Mouse (Mus musculus) telencephalon, adult 2 months (tissue): ENCODE results near the gene Txnrd2.

Experiments used
- DNase-seq: peaks from one replicate; pipeline ENCODE4 v3.0.0-alpha.2; 2011; ENCODE audit warnings: low read depth, low spot score

Gene Txnrd2

DNA sequence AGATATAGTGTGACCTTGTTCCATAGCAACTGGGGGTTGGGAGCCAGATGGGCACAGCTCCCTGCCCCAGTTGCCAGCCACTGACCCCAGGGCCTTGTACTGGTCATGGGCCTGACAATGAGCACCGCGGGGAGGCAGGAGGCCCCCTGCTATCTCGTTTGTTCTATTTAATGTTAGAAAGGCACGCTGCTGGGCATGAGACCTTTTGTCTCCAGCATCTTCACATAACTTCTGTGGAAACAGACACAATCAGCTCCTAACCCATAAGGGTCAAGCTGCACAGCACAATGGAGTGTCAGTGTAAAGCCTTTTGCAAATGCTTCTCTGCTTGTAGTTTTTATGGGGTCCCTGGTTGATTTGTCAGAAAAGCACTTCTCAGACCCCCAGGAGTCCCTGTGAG is 58.2 kb downstream of the Txnrd2 start:
- DNase-seq = no peak

DNA sequence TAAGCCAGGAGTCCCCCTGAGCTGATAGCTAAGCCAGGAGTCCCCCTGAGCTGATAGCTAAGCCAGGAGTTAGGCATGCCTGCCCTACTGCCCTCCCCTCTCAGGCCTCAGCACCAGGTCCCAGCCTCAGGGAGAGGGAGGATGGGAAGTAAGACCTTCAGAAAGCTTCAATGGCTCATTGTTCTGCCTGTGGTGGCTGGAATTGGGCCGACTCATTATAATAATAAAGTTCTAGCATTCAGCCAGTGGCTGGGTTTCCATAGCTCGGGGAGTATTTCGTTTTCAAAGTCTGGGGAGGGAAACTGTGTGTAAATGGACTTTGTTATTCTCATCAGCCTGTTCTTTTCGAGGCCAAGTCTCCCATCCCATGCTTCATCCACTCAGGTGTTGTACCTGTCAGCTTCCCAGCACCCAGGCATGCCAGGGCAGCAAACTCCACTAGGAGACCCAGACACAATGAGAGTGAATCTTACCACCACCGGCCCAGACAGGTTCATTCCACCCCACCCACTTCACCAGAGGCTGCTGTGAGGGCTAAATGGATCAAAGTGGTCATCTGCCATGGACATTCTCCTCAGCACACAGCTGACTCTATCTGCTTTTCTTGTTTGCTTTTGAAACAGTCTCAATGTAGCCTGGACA is 58.7 kb downstream of the Txnrd2 start:
- DNase-seq = no peak

DNA sequence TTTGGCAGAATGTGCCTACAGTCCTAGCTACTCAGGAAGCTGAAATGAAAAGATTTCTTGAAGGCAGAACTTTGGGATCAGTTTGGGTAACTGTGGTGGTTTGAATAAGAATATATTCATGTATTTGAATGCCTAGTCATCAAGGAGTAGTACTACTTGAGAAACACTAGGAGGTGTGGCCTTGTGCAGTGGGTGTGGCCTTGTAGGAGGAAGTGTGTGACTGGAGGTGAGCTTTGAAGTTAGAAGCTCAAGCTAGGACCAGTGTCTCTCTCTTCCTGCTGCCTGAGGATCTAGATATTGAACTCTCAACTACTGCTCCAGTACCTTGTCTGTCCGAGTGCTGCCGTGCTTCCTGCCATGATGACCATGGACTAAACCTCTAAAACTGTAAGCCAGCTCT is 59.9 kb downstream of the Txnrd2 start:
- no peak for DNase-seq

DNA sequence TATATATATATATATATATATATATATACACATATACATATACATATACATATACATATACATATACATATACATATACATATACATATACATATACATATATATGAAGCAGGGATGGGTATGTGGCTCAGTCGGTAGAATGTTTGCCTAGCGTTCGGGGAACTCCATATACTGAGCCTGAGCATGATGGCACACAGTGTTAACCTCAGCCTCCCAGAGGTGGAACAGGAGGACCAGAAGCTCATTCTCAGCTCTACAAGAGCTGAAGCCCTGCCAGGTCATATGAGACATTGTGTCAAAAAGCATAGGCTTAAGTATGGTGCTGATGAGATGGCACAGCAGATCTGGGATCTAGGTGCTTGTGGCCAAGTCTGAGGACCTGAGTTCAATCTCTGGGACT is 64.1 kb downstream of the Txnrd2 start:
- no peak for DNase-seq

DNA sequence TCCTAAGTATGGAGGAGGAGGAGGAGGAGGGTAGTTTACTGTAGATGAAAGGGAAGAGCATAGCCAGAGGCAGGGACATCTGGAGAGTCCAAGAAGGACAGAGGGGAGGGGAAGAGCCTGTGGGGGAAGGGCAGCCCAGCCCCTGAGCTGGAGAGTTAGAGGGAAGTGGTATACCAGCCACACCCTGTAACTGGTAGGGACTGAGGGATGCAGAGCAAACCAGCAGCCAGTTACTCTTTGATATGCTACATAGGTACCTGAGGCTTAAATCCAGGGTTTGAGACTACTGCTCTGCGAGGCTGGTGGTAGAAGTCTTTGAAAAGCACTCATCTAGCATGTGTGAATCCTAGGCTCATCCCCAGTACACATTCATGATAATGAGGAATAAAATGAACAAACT is 64.7 kb downstream of the Txnrd2 start:
- DNase-seq = no peak

DNA sequence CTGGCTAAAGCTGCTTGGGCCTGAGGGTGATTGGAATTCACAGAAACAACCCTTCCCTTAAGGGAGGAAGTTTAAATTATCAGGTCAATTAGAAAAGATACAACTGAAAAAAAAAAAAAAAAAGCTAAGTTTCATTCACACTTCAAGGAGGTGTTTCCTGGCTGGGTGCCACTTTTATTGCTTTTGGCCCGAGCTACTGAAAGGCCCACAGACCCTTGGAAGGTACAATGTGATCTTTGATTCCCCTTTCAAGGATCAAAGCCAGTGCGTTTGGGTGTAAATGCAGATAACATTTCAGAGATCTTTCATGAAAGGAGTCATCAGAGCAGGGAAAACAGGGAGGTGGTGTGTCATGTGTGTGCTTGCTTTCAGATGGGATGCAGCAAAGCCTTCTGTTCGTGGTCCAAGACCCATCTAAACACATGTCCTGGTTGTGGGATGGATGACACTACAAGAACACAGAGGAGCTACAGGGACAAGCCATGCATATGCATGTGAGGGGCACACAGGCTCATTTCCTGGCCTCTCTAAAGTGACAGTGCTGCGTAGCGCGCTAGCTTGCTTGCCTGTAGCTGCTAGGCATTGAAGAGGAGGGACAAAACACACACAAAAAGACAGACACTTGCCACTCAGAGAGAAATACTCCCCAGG is 71.8 kb downstream of the Txnrd2 start:
- DNase-seq = no peak

DNA sequence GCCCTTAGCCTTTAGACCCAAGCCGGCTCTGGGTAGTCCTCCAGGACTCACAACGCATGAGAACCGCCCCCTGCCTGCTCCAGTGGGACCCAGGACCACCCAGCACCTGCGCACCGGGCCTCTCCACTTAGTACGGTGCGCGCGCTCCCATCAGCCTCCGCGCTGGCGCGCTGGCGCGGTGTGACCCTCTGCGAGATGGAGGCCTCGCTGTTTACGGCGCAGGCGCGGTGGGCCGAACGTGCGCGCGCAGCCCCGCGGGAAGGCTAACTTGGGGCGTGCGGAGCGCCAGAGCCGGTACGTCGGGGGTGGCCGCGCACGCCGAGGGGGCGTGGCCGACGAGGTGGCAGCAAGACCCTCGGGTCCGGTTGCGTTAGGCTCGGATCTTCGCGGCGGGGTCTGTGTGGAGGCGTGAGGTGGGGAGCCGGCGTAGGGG is 72.4 kb downstream of the Txnrd2 start, which contains the start of the genes Gnb1l and Rtl10:
Gene Gnb1l (plus strand): TSS at position 156 of the 433 bp plus-strand sequence.
Gene Rtl10 (plus strand): TSS at position 344 of the 433 bp plus-strand sequence.
- DNase-seq = peak; percentile 90

DNA sequence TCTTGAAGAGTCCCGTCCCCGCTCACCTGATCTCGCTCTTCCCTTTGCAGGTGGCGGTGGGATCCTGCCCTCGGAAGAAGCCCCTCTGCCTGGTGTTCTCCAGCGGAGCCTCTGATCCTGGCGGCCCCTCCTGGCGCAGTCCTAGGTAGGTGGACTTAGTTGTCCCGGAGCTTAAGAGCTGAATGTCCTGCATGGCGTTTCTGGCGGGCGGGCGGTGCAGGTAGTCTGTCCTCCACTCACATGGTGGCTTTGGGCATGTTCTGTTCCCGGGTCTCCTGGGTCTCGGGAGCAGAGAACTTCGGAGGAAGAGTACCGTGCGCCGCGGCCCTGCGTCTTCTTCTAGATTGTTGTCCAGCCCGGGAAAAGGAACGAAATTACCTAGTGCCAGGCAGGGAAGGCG is 72.8 kb downstream of the Txnrd2 start:
- no peak for DNase-seq

DNA sequence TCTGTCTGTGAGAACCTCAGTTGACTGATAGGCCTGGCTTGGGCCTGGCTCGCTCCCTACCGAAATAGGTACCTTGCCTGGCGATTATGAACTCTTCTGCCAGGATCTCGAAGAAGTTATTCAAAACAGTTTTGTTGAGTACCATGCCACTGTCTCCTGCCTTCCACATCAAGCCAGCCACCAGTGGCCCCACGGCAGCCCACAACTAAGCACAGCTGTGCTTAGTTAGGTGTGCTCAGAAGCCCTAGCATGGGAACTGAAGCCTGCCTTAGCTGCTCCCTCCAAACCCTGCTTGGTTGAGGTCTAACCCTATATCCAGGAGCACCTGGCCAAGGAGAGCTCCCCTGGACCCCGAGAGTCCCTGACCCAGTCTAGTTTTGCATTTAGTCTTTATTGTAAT is 75.3 kb downstream of the Txnrd2 start:
- no peak for DNase-seq

DNA sequence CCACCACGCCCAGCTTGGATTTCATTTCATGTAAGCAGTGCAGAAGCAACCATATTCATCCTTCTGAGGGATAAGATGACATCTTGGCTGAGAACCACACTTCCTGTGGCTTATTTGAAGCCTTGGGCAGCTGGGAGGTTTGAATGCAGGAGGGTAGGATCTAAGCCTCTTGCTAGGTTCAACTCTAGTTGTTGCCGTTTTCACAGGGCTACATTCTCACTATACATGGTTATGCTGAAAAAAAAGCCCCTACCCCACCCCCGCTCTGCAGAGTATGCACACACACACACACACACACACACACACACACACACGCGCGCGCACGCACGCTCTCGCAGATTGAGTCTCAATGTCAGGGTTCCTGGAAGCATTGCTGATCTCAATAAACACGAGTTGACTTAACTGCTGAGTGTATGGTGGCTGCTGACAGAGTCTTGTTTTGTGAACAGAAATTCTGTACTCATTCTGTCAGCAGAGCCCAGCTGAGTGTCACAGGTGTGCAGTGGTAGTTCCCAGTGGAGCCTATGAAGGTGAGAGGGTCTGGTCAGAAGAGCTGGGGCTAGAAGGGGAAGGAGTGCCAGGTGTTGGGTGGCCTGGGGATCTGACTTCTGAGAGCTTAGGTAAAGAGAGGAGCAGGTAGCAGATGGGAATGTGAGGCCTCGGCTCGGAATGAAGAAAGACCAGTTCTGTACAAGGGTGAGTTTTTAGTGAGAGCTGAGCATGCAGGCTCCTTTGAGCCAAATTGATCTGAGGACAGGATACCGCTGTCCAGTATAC is 77.6 kb downstream of the Txnrd2 start:
- DNase-seq = no peak

DNA sequence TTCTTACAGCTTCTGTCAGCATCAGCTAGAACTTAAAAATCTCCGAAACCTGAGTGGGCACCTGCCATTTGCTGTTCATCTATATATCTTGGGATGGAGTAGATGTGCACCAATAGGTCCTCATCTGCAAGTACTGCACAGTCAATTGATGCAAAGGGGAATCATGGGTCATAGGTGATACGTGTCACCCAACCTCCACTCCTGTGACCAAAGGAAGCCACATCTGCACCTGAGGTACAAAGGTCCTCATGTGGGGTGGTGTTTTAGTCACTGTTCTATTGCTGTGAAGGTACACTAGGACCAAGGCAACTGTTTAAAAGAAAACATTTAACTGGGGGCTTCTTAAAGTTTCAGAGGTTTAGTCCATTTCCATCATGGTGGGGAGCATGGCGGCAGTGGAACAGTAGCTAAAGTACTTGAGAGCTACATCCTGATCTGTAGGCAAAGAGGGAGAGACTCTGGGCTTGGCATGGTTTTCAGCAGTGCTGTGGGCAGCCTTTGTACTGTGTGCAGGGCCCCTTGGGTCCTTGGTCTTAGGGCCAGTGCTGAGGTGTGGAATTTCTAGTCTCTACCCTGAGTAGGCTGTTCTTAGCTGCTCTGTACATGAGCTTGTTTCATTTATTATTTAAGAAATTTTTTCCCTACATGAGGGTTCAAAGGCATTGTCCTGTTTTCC is 80.5 kb downstream of the Txnrd2 start:
- DNase-seq = no peak

DNA sequence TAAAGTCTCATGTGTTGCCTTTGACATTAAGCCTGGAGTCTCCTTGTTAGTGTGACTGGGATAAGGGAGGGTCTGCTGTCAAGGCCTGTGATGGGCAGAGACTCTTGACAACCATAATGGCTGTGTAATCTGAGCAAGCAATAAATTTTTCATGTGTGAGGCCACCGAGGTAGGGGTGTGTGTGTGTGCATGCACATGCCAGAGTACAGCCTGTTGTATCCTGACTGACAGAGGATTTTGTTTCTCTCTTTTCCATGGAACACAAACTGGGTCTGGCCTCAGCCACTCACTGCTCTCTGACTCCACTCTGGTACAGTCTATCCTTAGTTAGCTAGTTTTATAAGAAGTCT is 81.0 kb downstream of the Txnrd2 start:
- no peak for DNase-seq

DNA sequence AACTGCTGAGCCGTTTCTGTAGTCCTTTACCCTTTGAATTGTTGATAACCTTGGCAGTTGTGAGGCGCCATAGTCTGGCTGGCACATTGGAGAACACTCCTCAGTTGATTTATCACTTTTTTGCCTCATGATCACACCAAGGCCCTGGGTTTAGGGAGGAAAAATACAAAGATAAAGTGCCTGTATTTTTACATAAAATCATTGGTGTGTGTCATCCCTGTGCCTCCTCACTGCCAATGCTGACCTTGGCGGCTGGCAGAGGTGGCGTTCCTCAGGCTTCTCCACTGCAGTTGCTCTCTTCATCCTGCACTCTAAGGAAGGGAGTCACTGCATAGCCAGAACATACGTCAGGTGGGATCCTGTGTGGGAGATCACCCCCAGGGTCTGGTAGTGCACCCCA is 85.6 kb downstream of the Txnrd2 start:
- DNase-seq = no peak

DNA sequence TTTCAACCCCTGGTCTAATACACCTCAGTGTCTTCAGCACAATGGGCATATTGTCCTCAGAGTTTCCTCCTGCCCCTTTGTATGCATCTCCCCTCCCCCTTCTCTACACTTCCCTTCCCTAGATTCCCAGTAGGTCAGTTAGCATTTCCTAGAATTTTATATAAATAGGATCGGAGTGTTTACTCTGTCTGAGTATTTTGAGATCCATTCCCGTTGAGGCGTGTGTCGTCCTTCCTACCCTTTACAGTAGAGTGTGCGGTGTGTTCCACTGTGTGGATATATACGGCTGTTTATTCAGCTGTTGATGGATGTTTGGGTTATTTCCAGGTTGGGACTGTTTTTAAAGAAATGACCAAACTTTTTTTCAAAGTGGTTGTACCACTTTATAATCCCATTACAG is 87.3 kb downstream of the Txnrd2 start:
- no peak for DNase-seq

DNA sequence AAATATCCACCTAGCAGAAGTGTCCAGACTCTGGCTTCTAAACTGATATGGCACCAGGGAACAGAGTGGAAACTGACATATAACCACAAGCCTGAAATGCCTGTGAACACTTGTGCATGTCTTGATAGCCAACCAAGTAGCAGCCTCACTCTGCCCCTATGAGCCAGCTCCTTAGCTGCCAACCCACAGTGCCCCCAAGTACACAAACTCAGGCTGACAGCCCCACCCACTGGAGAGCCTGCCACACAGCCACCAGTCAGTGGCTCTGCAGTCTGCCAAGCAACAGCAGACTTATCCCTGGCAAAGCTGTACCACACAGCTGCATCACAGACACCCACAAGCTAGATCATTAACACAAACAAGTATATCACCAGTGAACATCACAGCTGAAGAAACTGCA is 91.9 kb downstream of the Txnrd2 start:
- DNase-seq = no peak

DNA sequence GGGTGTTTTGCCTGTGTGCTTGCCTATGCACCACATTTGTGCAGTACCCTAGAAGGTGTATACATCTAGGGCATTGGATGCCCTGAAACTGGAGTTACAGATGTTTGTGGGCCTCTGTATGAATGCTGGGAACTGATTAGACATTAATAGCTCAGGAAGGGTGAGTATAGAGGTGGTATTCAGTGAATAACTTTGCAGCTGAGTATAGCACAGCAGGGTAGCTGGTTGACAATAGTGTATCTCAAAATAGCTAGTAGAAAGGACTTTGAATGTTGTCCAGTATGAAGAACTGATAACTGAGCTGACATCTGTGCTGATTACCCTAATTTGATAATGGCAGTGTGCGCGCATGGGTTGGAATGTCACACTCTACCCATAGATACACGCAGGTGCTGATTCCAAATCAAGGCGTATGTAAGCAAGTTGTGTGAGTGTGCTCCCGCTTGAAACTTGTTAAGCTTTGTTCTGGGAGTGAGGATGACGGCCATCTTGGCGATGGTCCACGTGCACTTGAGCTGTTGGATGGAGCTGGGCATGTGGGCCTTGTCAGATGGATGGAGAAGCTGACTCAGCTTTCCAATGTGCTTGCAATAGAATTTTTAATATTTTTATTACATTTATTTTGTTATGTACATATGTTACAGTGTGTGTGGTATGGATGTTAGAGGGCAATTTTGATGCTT is 97.5 kb downstream of the Txnrd2 start:
- DNase-seq = no peak

DNA sequence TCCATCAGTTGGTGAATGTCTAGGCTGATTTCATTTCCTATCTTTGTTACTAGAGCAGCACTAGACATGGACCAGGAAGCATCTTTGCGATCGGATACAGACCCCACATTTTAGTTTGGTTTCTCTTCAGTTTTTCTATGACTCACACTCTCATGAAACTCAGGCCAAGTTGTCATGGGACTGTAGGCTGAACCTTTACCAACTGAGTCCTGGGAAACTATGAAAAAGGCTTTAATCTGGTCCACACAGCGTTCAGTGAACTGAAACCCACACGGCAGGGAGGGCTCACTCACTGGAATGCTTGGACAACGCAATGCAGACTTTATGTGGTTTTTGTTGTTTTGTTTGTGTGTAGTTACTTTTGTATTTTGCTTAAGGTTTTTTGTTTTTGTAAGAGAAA is 102.5 kb downstream of the Txnrd2 start:
- DNase-seq = no peak
